Mouse (Mus musculus) cerebellum, postnatal 25 days (tissue): ENCODE data around the gene Tmprss2.

Experiments used
- DNase-seq, 2 experiments: peaks; one replicate each; pipeline ENCODE4 v3.0.0; 2021; ENCODE audit warnings: mixed read lengths in 2 of 2

The Tmprss2 gene

GRCm38 (mm10) chr16:97610939-97611338 lies at the start of gene Tmprss2:
TSS of gene Tmprss2 (minus strand) at chr16:97611195.
- DNase-seq = peak in 1 of 2 experiments; percentile 8

- no peak for DNase-seq
Measured at GRCm38 (mm10) chr16:97659225-97659658, 48.2 kb upstream of the Tmprss2 start.

GRCm38 (mm10) chr16:97658481-97658880 lies 47.5 kb upstream of the Tmprss2 start:
- DNase-seq = no peak

- DNase-seq = no peak
Measured at GRCm38 (mm10) chr16:97655800-97656199, 44.8 kb upstream of the Tmprss2 start.

- DNase-seq = no peak
Measured at GRCm38 (mm10) chr16:97649522-97650188, 38.7 kb upstream of the Tmprss2 start.

GRCm38 (mm10) chr16:97644681-97645080 lies 33.7 kb upstream of the Tmprss2 start:
- no peak for DNase-seq

GRCm38 (mm10) chr16:97639630-97640029 lies 28.6 kb upstream of the Tmprss2 start:
- DNase-seq = no peak

- peak in 1 of 2 experiments; percentile 18 for DNase-seq
Measured at GRCm38 (mm10) chr16:97632880-97633484, 22.0 kb upstream of the Tmprss2 start.

- DNase-seq = no peak
Measured at GRCm38 (mm10) chr16:97623166-97623565, 12.2 kb upstream of the Tmprss2 start.

GRCm38 (mm10) chr16:97622383-97622889 lies 11.4 kb upstream of the Tmprss2 start:
- DNase-seq = no peak

GRCm38 (mm10) chr16:97618285-97618684 lies 7.3 kb upstream of the Tmprss2 start:
- no peak for DNase-seq

GRCm38 (mm10) chr16:97612009-97612408 lies 1.0 kb upstream of the Tmprss2 start:
- no peak for DNase-seq

- no peak for DNase-seq
Measured at GRCm38 (mm10) chr16:97610246-97610645, 749 bp downstream of the Tmprss2 start.

- no peak for DNase-seq
Measured at GRCm38 (mm10) chr16:97609676-97610075, 1.3 kb downstream of the Tmprss2 start.

GRCm38 (mm10) chr16:97607956-97608355 lies 3.0 kb downstream of the Tmprss2 start:
- no peak for DNase-seq

- DNase-seq = no peak
Measured at GRCm38 (mm10) chr16:97606829-97607228, 4.2 kb downstream of the Tmprss2 start.

GRCm38 (mm10) chr16:97605957-97606721 lies 4.9 kb downstream of the Tmprss2 start:
- no peak for DNase-seq

GRCm38 (mm10) chr16:97602256-97602655 lies 8.7 kb downstream of the Tmprss2 start:
- peak in 1 of 2 experiments; percentile 26 for DNase-seq

- peak; percentile 6 to 45 for DNase-seq
Measured at GRCm38 (mm10) chr16:97600591-97600990, 10.4 kb downstream of the Tmprss2 start.

- DNase-seq = no peak
Measured at GRCm38 (mm10) chr16:97598046-97598445, 12.9 kb downstream of the Tmprss2 start.

- no peak for DNase-seq
Measured at GRCm38 (mm10) chr16:97593816-97594509, 17.0 kb downstream of the Tmprss2 start.

GRCm38 (mm10) chr16:97593057-97593456 lies 17.9 kb downstream of the Tmprss2 start:
- peak; percentile 16 to 57 for DNase-seq

GRCm38 (mm10) chr16:97591512-97591911 lies 19.5 kb downstream of the Tmprss2 start:
- no peak for DNase-seq
